Mouse (Mus musculus): ENCODE measurements around the gene Egfr. TPM values are rescaled to one million over a fixed set of nuclear protein-coding genes. Genes with fewer than 3 reads are reported as not detected.

The Egfr gene
- polyA plus RNA-seq, 1 experiment from 2014 or later: 6.4 TPM

Other genes with a start within 250 kb of the Egfr start
- 37.3 and 43.0 TPM in 2 replicates for gene Sec61g, start 243.7 kb upstream of the Egfr start, polyA plus RNA-seq (2014; fragmentation: Nextera tagmentation; extraction: Ambion mirVana)
- 1.9 and 2.4 TPM in 2 replicates for gene Fbxo48, start 199.2 kb downstream of the Egfr start, polyA plus RNA-seq (2014; fragmentation: Nextera tagmentation; extraction: Ambion mirVana)

Measured in embryonic facial prominence, embryonic 11.5 days (tissue).